Mouse (Mus musculus): ENCODE results near the gene Slc7a6. TPM values are rescaled to one million over a fixed set of nuclear protein-coding genes. Genes with fewer than 3 reads are reported as not detected.

Gene Slc7a6
- polyA plus RNA-seq, 1 experiment: 96.3 TPM

DNA sequence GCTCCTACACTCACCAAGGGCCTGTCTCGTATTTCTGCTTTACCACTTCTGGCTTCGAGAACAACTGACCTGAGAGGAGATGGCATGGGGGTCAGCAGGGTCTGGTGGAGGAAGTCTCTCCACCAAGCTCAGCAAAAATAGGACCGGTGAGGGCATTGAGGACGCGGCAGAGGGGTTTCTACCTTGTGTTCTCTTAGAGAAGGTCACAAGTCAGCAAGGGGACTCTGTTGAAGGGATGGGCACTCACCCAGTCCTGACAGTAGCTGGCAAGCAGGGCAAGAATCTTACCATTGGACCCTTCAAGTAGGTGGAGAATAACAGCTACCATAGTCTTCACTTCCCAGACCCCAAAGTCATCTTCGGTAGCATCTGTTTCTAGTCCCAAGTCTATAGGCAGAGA is 34.7 kb upstream of the Slc7a6 start:
- TF ChIP-seq POLR2A (IDR thresholded peaks at IDR 0.05; ENCODE audit: control insufficient read depth, extremely low read depth, insufficient read depth, low read length, poor library complexity): no peak
- TF ChIP-seq CTCF (IDR thresholded peaks at IDR 0.05; ENCODE audit: borderline replicate concordance, control insufficient read depth, extremely low read depth, insufficient read depth, low read length, poor library complexity): no peak
- H3K4me3 ChIP-seq (ENCODE audit: control insufficient read depth, insufficient read depth, low read length): no peak overlapping the region
- peaks cover 22% of the 10 kb centered on the region for H3K27me3 ChIP-seq (ENCODE audit: control insufficient read depth, insufficient read depth, low read length)
- no peak for DNase-seq
- H3K27ac ChIP-seq (ENCODE audit: control insufficient read depth, insufficient read depth, low read length): no peak overlapping the region
- 87% methylated on average over 6 of the region's 6 CpGs for WGBS
- peaks cover 35% of the 10 kb centered on the region for H3K36me3 ChIP-seq (ENCODE audit: control insufficient read depth, insufficient read depth, low read length)
- peaks cover 56% of the 10 kb centered on the region for H3K4me1 ChIP-seq (replicated peaks; ENCODE audit: control insufficient read depth, insufficient read depth, low read length)

DNA sequence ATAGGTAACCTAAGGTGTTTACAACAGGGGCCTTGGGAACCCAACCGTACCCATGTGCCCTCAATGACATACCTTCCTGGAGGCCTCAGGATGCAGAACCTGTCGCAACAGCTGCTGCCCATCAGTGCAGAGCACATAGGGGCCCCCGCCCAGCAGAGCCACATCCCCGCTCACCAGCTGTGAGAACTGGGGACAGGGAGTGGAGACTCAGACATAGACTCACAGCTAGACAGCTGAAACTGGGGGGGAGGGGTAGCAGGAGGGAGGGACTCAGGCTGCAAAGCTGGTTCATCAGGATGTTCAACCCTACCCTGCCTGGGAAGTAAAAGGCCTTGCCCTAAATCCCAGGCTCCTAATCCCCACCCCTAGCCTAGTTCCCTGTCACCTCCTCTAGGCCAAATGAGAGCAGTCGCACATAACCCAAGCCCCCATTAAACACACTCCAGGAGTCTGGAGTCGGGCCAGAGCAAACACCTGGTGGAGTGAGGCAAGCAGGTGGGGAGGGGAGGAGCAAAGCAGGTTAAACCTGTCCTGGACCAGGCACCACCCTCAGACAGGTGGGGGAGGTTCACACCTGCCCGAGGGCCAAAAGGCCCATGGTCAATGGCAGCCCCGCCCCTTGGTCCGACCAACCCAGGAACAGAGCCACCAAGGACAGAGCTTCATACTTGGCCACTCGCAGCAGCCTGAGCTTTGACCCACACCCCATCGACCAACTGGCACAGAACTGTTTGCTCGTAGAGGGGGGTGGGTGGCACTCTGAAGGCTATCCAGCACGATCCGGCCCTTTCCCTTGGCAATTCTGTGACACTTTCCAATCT is 33.7 kb upstream of the Slc7a6 start:
- no peak for TF ChIP-seq CTCF (IDR thresholded peaks at IDR 0.05; ENCODE audit: borderline replicate concordance, control insufficient read depth, extremely low read depth, insufficient read depth, low read length, poor library complexity)
- TF ChIP-seq POLR2A (IDR thresholded peaks at IDR 0.05; ENCODE audit: control insufficient read depth, extremely low read depth, insufficient read depth, low read length, poor library complexity): no peak
- H3K36me3 ChIP-seq (ENCODE audit: control insufficient read depth, insufficient read depth, low read length): peaks cover 25% of the 10 kb centered on the region
- peaks cover 56% of the 10 kb centered on the region for H3K4me1 ChIP-seq (replicated peaks; ENCODE audit: control insufficient read depth, insufficient read depth, low read length)
- no peak overlapping the region for H3K27ac ChIP-seq (ENCODE audit: control insufficient read depth, insufficient read depth, low read length)
- H3K27me3 ChIP-seq (ENCODE audit: control insufficient read depth, insufficient read depth, low read length): peaks cover 22% of the 10 kb centered on the region
- no peak for DNase-seq
- peak overlapping the region; percentile 66; the same call in 1 of the 2 replicates for H3K4me3 ChIP-seq (ENCODE audit: control insufficient read depth, insufficient read depth, low read length)
- WGBS: 61% methylated on average over 14 of the region's 14 CpGs

DNA sequence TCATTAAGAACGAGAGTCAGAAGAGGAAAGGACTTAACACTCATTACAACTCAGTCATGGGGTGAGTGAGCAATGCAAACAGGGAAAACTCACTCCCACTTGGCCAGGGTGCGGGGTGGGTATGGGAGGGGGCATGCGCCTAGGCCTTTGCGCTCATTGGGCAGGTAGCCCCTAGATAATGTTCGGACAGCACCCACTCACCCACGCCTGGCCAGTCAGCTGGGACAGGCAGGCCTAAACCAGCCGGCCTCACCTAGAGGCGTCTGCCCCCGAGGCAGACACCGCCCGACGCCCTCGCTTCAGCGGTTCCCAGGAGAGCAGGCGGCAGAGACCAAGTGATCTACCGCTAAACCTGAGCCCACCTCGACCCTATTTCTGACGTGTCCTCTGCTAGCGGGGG is 33.0 kb upstream of the Slc7a6 start:
- H3K27ac ChIP-seq (ENCODE audit: control insufficient read depth, insufficient read depth, low read length): no peak overlapping the region
- WGBS: 22% methylated on average over 19 of the region's 19 CpGs
- peaks cover 22% of the 10 kb centered on the region for H3K27me3 ChIP-seq (ENCODE audit: control insufficient read depth, insufficient read depth, low read length)
- TF ChIP-seq POLR2A (IDR thresholded peaks at IDR 0.05; ENCODE audit: control insufficient read depth, extremely low read depth, insufficient read depth, low read length, poor library complexity) (no peak), CTCF (IDR thresholded peaks at IDR 0.05; ENCODE audit: borderline replicate concordance, control insufficient read depth, extremely low read depth, insufficient read depth, low read length, poor library complexity) (no peak)
- H3K36me3 ChIP-seq (ENCODE audit: control insufficient read depth, insufficient read depth, low read length): peaks cover 18% of the 10 kb centered on the region
- no peak for DNase-seq
- H3K4me3 ChIP-seq (ENCODE audit: control insufficient read depth, insufficient read depth, low read length): peak overlapping the region; percentile 66
- H3K4me1 ChIP-seq (replicated peaks; ENCODE audit: control insufficient read depth, insufficient read depth, low read length): peaks cover 56% of the 10 kb centered on the region

DNA sequence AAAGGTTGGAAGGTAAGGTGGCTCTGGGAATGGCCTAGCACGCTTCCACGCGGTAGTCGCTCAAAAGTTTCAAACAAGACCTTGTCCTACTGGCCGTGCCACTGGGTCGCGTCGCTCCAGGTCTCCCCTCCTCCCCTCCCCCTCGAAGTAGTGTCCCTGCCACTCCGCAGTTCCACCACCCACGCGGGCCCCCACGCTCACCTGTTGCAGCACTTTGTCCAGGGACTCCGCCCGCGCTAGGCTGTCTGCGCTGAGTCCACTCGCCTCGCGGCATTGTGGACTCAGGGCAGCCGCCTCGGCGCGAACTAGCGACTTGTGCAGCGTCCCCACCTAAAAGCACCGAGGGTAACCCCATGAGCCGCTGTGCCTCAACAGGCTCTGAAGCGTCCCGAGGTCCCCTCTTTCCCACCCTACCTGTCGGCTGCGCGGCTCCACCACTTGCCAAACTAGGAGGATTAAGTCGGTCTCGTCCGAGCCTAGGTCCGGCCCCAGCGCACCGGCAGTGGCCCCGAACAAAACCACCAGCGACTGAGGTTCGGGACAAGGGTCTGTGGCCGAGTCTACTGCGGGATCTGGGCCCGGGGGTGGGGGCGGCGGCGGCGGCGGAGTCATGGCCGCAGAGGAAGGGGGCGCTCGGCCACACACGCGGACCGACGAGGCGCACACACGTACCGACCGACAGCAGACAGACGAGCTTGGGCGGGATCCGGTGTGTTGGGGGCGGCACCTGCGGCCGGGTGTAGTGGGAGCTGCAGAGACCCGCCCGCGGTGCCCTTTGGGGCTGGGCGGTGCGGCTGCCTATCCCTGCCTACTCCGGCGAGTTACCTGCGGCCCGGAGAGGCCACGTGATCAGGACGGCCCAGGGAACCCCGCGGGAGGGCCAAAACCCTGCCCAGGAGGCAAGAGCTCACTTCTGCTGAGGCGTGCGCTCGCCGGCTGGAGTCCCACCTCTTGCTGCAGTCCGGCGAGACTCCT is 32.2 kb upstream of the Slc7a6 start, which contains the start of gene Esrp2:
Gene Esrp2 (minus strand): TSS at position 819 of the 975 bp plus-strand sequence.
- 2% methylated on average over 85 of the region's 86 CpGs for WGBS
- peaks cover 22% of the 10 kb centered on the region for H3K27me3 ChIP-seq (ENCODE audit: control insufficient read depth, insufficient read depth, low read length)
- H3K4me1 ChIP-seq (replicated peaks; ENCODE audit: control insufficient read depth, insufficient read depth, low read length): peaks cover 56% of the 10 kb centered on the region
- no peak within 1 kb of the TSS for H3K27ac ChIP-seq (ENCODE audit: control insufficient read depth, insufficient read depth, low read length)
- H3K36me3 ChIP-seq (ENCODE audit: control insufficient read depth, insufficient read depth, low read length): peaks cover 10% of the 10 kb centered on the region; the same call in 1 of the 2 replicates
- no peak for TF ChIP-seq CTCF (IDR thresholded peaks at IDR 0.05; ENCODE audit: borderline replicate concordance, control insufficient read depth, extremely low read depth, insufficient read depth, low read length, poor library complexity)
- TF ChIP-seq POLR2A (IDR thresholded peaks at IDR 0.05; ENCODE audit: control insufficient read depth, extremely low read depth, insufficient read depth, low read length, poor library complexity): no peak
- peak within 1 kb of the TSS; percentile 66 for H3K4me3 ChIP-seq (ENCODE audit: control insufficient read depth, insufficient read depth, low read length)
- DNase-seq: peak; percentile 59

DNA sequence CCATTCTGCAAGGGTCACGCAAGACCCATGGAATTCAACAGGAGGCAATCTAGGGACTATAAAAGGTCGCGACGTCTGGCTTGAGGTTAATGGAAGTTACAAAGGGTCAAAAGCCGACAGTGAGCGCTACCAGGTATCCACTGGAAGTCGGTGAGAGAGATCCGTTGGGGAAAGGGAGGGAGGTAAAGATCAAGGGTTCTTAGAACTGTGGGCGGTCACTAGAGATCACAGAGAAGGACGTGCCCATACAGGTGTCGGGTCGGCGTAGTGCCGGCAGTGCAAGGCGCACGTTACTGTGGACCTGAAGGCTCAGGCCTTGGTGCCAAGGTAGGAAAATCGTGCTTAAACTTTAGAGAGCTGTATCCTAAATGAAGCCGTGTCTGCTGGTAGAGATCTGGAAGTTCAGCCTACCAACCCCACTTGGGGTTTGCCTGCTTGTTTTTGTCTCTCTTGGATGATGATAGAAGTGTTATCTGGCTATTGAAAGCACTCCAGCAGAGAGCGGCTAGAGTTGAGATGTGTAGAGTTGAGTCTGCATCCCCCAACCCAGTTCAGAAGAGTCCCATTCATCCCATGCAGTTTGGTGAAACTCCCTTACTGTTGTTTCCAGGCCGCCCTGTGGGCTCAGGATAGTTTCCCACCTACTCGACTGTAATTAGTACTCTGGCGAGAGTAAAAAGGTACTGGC is 31.3 kb upstream of the Slc7a6 start:
- WGBS: 13% methylated on average over 22 of the region's 22 CpGs
- DNase-seq: no peak
- TF ChIP-seq CTCF (IDR thresholded peaks at IDR 0.05; ENCODE audit: borderline replicate concordance, control insufficient read depth, extremely low read depth, insufficient read depth, low read length, poor library complexity) (no peak), POLR2A (IDR thresholded peaks at IDR 0.05; ENCODE audit: control insufficient read depth, extremely low read depth, insufficient read depth, low read length, poor library complexity) (no peak)
- no peak overlapping the region for H3K27ac ChIP-seq (ENCODE audit: control insufficient read depth, insufficient read depth, low read length)
- peaks cover 22% of the 10 kb centered on the region for H3K27me3 ChIP-seq (ENCODE audit: control insufficient read depth, insufficient read depth, low read length)
- H3K4me3 ChIP-seq (ENCODE audit: control insufficient read depth, insufficient read depth, low read length): peak overlapping the region; percentile 66
- H3K4me1 ChIP-seq (replicated peaks; ENCODE audit: control insufficient read depth, insufficient read depth, low read length): peaks cover 54% of the 10 kb centered on the region
- H3K36me3 ChIP-seq (ENCODE audit: control insufficient read depth, insufficient read depth, low read length): peaks cover under 1% of the 10 kb centered on the region; the same call in 1 of the 2 replicates
